Mouse (Mus musculus) heart, embryonic 15.5 days (tissue): ENCODE results near the gene Prnp. TPM values are rescaled to one million over a fixed set of nuclear protein-coding genes. Genes with fewer than 3 reads are reported as not detected.

Source experiments
- ATAC-seq: fragments of 200-750 bp; cut with Nextera tagmentation; replicated peaks from 2 replicates; pipeline ENCODE4 v1.8.0; 2017; ENCODE audit warnings: low read depth, moderate TSS enrichment; ENCODE audit not compliant: insufficient number of reproducible peaks, insufficient read depth, low FRiP score
- H3K27ac ChIP-seq: fragments of 300-500 bp; sonication (generic); 2 replicates; pipeline ENCODE4 v1.5.1; 2015; ENCODE audit warnings: mild to moderate bottlenecking, inconsistent platforms
- H3K27me3 ChIP-seq: fragments of 300-500 bp; sonication (generic); 2 replicates; pipeline ENCODE4 v1.6.1; 2015; ENCODE audit warnings: inconsistent platforms
- H3K36me3 ChIP-seq: fragments of 300-500 bp; sonication (generic); 2 replicates; pipeline ENCODE4 v1.6.1; 2015; ENCODE audit warnings: mild to moderate bottlenecking, inconsistent platforms
- H3K4me1 ChIP-seq: fragments of 300-500 bp; sonication (generic); replicated peaks from 2 replicates; pipeline ENCODE4 v1.6.1; 2015; ENCODE audit warnings: inconsistent platforms
- H3K4me2 ChIP-seq: fragments of 300-500 bp; sonication (generic); 2 replicates; pipeline ENCODE4 v1.6.1; 2015; ENCODE audit warnings: inconsistent platforms, mild to moderate bottlenecking, moderate library complexity
- H3K4me3 ChIP-seq: fragments of 300-500 bp; sonication (generic); 2 replicates; pipeline ENCODE4 v1.5.1; 2015; ENCODE audit warnings: mild to moderate bottlenecking, inconsistent platforms
- H3K9ac ChIP-seq: fragments of 300-500 bp; sonication (generic); 2 replicates; pipeline ENCODE4 v1.6.1; 2015; ENCODE audit warnings: mild to moderate bottlenecking, inconsistent platforms
- H3K9me3 ChIP-seq: fragments of 300-500 bp; sonication (generic); replicated peaks from 2 replicates; pipeline ENCODE4 v1.6.1; 2016; ENCODE audit warnings: inconsistent platforms
- WGBS: fragments of 180-500 bp; shearing (Covaris S2); methylation state at CpG from one replicate; pipeline ENCODE4 v1.1.7; 2015; ENCODE audit warnings: mixed read lengths; 5-methylcytosine and 5-hydroxymethylcytosine counted together
- polyA plus RNA-seq: library from polyadenylated mRNA; unstranded; fragments of >200 nt; fragmentation: Nextera tagmentation; extraction: Ambion mirVana; gene quantifications from 2 replicates; pipeline ENCODE4 v1.2.1, GENCODE M21; 2015

Prnp gene
- polyA plus RNA-seq, 1 experiment from 2014 or later, result 106 TPM

DNA sequence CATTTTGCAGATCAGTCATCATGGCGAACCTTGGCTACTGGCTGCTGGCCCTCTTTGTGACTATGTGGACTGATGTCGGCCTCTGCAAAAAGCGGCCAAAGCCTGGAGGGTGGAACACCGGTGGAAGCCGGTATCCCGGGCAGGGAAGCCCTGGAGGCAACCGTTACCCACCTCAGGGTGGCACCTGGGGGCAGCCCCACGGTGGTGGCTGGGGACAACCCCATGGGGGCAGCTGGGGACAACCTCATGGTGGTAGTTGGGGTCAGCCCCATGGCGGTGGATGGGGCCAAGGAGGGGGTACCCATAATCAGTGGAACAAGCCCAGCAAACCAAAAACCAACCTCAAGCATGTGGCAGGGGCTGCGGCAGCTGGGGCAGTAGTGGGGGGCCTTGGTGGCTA lies 26.7 kb downstream of the Prnp start:
- no peaks in the 10 kb centered on the region for H3K27me3 ChIP-seq
- peaks cover 18% of the 10 kb centered on the region for H3K4me1 ChIP-seq
- no peak overlapping the region for H3K4me3 ChIP-seq
- peaks cover 11% of the 10 kb centered on the region; the same call in 1 of the 2 replicates for H3K36me3 ChIP-seq
- H3K27ac ChIP-seq, result no peak overlapping the region
- 97% methylated on average over 10 of the region's 10 CpGs for WGBS
- no peaks in the 10 kb centered on the region for H3K9me3 ChIP-seq
- no peak for ATAC-seq
- no peak overlapping the region for H3K4me2 ChIP-seq
- no peak overlapping the region for H3K9ac ChIP-seq

DNA sequence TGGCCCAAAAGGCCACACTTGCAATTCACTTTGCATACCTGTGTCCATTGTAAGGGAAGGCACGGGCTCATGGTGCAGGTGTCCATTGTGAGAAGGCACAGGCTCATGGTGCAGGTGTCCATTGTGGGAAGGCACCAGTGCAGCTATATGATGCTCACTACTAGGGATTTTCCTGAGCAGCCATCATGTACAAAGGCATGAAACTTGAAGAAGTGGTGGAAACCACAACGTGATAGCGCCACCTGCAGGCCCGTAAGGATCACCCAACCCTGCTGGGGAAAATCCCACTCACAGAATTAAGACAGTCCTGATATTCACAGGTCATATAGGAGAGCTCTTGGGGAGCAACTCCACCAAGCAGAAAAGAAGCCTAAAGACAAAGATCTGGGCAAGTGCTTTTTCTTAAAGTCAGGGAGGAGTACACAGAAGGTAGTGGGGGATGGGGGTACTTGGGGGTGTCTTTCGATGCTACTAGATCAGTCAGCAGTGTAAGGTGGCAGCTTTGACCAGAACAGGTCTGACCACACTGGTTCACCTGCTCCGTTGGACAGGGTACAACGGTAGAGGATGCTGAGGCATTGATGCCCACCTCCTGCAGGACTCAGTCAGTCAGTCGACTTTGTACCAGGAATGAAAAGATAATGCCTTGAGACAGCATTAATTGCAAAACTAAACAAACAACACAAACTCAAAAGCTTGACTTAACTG lies 29.8 kb downstream of the Prnp start:
- Histone ChIP-seq H3K4me1 (peaks cover 11% of the 10 kb centered on the region), H3K9me3 (no peaks in the 10 kb centered on the region), H3K27ac (no peak overlapping the region), H3K9ac (no peak overlapping the region), H3K36me3 (peaks cover 11% of the 10 kb centered on the region; the same call in 1 of the 2 replicates), H3K4me2 (no peak overlapping the region), H3K4me3 (no peak overlapping the region), H3K27me3 (no peaks in the 10 kb centered on the region)
- WGBS, result 45% methylated on average over 8 of the region's 8 CpGs
- ATAC-seq, result no peak

DNA sequence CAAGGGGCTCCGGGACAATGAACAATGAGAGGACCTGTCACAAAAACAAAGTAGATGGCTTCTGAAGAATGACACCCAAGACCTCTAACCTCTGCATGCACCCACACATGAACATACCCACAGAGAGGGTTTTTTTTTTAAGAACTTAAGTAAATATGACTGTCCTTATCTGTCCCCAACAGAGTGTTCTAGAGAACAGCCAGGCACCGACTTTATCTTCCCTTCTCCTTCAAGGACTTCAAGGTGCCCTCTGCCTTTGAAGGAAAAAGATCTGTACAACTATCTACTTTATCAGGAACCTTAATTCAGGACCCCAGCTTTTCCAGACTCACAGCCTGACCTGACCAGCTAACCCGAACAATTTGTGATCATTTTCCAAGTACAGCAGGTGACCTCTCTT lies 30.8 kb downstream of the Prnp start:
- Histone ChIP-seq H3K4me1 (peaks cover 11% of the 10 kb centered on the region), H3K27me3 (no peaks in the 10 kb centered on the region), H3K36me3 (peaks cover 11% of the 10 kb centered on the region; the same call in 1 of the 2 replicates), H3K27ac (no peak overlapping the region), H3K4me2 (no peak overlapping the region), H3K4me3 (no peak overlapping the region), H3K9ac (no peak overlapping the region), H3K9me3 (no peaks in the 10 kb centered on the region)
- 46% methylated on average over 3 of the region's 3 CpGs for WGBS
- ATAC-seq, result no peak

DNA sequence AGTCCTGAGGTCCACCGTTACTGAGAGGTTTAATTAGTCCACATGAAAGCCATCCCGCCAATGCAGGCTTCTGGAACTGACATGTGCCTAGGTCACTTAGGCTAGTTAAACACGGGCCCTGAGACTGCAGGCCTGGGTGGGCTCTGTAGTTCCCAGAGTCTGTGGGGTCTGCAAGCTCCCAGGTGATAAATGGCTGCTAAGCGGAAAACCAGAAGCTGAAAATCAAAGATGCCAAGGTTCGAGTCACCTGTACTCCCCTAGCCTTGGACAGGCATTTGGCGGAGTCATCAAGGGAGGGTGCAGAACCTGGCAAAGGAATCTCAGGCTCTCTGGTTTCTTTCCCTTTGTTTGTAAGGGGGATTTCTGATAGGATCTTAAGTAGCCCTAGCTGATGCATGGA lies 31.8 kb downstream of the Prnp start:
- Histone ChIP-seq H3K9me3 (no peaks in the 10 kb centered on the region), H3K36me3 (peaks cover 8% of the 10 kb centered on the region; the same call in 1 of the 2 replicates), H3K9ac (no peak overlapping the region), H3K27ac (no peak overlapping the region), H3K4me2 (no peak overlapping the region), H3K27me3 (no peaks in the 10 kb centered on the region), H3K4me1 (peaks cover 7% of the 10 kb centered on the region; the same call in 1 of the 2 replicates), H3K4me3 (no peak overlapping the region)
- 84% methylated on average over 6 of the region's 6 CpGs for WGBS
- no peak for ATAC-seq

DNA sequence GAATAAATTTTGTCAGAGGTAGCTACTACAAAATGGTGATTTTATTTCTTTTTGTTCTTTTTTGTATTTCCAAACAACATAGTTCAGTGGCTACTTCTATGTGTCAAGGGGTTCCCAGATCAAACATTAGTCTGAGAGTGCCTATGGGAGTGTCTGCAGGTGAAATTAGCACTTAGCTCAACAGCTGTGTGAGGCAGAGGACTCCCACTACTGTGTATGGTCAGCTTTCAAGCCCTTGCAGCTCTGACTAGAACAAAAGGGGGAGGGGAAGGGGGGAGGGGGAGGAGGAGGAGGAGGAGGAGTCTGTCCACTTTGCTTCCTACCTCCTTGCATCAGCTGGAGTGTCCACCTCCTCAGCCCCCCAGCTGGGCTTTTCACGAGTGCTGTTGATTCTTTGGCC lies 34.6 kb downstream of the Prnp start:
- no peak for ATAC-seq
- WGBS, result 44% methylated on average over 1 of the region's 1 CpGs
- Histone ChIP-seq H3K4me1 (peaks cover 7% of the 10 kb centered on the region; the same call in 1 of the 2 replicates), H3K9me3 (no peaks in the 10 kb centered on the region), H3K9ac (no peak overlapping the region), H3K27me3 (no peaks in the 10 kb centered on the region), H3K4me2 (no peak overlapping the region), H3K36me3 (no peaks in the 10 kb centered on the region), H3K4me3 (no peak overlapping the region), H3K27ac (no peak overlapping the region)

DNA sequence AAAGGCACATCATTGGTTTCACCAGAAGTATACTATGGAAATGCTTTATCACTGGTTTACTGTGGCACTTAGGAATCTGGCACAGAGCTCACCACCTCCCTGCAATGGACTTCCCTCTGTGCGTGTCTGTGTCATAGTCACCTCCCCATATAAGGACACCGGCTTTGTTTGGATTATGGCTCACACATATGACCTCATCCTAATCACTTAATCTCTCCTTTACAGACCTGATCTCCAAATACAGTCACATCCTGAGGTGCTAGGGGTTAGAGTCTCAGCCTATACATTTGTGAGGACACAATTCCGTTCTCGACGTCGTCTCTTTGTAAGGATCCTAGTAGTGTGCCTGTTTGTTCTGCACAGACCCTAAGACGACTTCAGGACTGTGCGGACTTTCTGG lies 35.5 kb downstream of the Prnp start:
- no peak overlapping the region for H3K4me3 ChIP-seq
- no peak overlapping the region for H3K9ac ChIP-seq
- H3K36me3 ChIP-seq, result no peaks in the 10 kb centered on the region
- peak; percentile 68 for ATAC-seq
- peaks cover 10% of the 10 kb centered on the region for H3K4me1 ChIP-seq
- 57% methylated on average over 8 of the region's 8 CpGs for WGBS
- H3K27me3 ChIP-seq, result no peaks in the 10 kb centered on the region
- peak overlapping the region; percentile 16; the same call in 1 of the 2 replicates for H3K27ac ChIP-seq
- no peaks in the 10 kb centered on the region for H3K9me3 ChIP-seq
- no peak overlapping the region for H3K4me2 ChIP-seq

DNA sequence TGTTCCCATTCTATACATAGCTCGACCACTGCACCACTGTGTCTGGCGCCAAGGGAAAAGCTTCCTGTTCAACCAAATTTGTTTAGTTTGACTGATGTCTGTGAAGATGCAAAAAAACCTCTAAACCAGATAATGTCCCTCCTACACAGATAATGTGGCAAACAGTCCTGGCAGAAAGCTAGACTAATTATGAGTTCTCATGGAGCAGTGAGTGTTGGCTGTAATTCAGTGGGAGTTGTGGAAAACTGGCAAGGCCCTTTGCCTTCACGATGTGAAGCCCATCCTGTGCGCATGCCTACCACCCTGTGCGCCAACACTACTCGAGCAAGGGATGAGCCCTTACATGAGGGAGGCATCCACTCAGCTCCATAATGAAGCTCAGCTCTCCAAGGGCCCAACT lies 36.0 kb downstream of the Prnp start:
- Histone ChIP-seq H3K9ac (no peak overlapping the region), H3K27ac (no peak overlapping the region), H3K36me3 (no peaks in the 10 kb centered on the region), H3K27me3 (no peaks in the 10 kb centered on the region), H3K9me3 (no peaks in the 10 kb centered on the region), H3K4me3 (no peak overlapping the region), H3K4me2 (no peak overlapping the region), H3K4me1 (peaks cover 16% of the 10 kb centered on the region)
- ATAC-seq, result no peak
- WGBS, result 74% methylated on average over 6 of the region's 6 CpGs

DNA sequence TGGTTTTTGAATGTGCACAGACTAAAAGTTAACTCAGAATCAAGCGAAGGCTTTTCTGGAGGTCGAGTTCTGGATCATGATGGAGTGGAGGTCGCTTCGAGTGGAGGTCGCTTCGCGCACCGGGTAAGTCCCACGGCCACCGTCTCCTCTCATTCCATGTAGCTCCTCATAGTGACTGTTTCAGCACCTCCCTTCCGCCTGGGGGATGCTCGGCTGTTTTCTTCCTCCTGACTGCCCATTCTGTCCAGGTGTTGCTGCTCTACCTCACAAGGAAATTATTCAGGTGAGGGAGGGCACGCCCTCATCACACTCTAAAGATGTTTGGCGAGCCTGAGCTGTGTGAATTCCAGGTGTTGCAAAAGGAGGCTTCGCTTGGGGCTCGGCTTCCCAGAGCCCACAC lies 36.6 kb downstream of the Prnp start:
- Histone ChIP-seq H3K9ac (no peak overlapping the region), H3K4me1 (peaks cover 16% of the 10 kb centered on the region), H3K4me2 (no peak overlapping the region), H3K4me3 (no peak overlapping the region), H3K9me3 (no peaks in the 10 kb centered on the region), H3K27ac (no peak overlapping the region), H3K36me3 (no peaks in the 10 kb centered on the region), H3K27me3 (no peaks in the 10 kb centered on the region)
- 87% methylated on average over 16 of the region's 16 CpGs for WGBS
- ATAC-seq, result no peak

DNA sequence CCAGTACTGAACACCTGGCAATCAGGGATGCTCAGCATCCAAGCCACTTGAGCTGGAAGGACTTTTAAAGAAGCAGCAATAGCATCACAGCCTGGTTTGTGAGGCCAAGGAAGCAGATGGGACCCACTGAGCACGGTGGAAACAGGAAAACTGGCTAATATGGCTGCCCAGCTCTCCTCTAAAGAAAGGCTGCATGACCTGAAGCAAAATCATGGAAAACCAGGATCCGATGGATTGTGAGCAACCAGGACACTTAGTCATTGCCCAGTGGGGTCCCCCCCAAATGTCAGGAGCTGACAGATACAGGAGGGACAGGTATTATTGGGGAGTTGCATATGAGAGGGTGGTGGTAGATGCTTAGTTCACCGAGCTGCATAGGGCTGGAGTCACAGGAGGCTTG lies 38.4 kb downstream of the Prnp start:
- no peak overlapping the region for H3K4me2 ChIP-seq

DNA sequence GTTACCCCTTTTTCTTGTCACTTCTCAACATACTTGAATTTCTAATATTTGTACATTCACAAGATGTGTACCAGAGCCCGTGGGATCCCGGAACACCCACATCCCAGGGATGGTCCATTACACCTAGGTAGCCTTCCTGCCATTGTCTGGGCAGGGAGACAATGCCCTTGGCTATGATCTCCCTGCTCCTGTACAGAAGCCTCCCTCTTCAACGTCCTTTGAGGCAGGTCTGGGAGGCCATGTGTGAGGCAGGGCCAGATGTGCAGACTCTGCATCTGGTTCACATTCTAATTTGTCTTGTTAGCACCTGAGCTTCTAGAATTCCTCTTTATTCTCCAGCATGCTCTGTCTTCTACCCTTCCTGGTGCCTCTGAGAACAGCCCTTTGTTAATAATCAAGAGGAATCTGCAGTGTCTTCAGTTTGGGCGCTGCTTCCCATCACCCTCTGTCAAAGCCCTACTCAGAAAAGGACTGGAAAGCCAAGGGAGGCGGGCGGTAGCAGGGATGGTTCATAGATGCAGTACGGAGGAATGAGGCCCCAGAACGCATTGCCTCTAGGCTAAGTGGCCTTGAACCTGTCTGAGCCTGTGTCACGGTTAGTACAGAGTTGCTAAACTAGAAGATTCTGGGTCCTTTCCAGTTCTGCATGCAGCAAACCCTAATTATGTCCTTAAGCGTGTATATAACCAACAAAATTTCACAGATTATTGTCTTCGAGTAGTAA lies 39.4 kb downstream of the Prnp start:
- WGBS, result 65% methylated on average over 11 of the region's 11 CpGs
- Histone ChIP-seq H3K4me2 (no peak overlapping the region), H3K27me3 (peaks cover 14% of the 10 kb centered on the region; the same call in 1 of the 2 replicates), H3K9ac (no peak overlapping the region), H3K4me3 (no peak overlapping the region), H3K27ac (no peak overlapping the region), H3K4me1 (peaks cover 32% of the 10 kb centered on the region), H3K36me3 (no peaks in the 10 kb centered on the region), H3K9me3 (no peaks in the 10 kb centered on the region)
- ATAC-seq, result no peak

More for the DNA sequence above, 38.4 kb downstream of the Prnp start:
- Histone ChIP-seq H3K27ac (no peak overlapping the region), H3K36me3 (no peaks in the 10 kb centered on the region), H3K4me1 (peaks cover 25% of the 10 kb centered on the region), H3K9ac (no peak overlapping the region), H3K9me3 (no peaks in the 10 kb centered on the region), H3K4me3 (no peak overlapping the region), H3K27me3 (peaks cover 9% of the 10 kb centered on the region; the same call in 1 of the 2 replicates)
- 78% methylated on average over 3 of the region's 3 CpGs for WGBS
- no peak for ATAC-seq

DNA sequence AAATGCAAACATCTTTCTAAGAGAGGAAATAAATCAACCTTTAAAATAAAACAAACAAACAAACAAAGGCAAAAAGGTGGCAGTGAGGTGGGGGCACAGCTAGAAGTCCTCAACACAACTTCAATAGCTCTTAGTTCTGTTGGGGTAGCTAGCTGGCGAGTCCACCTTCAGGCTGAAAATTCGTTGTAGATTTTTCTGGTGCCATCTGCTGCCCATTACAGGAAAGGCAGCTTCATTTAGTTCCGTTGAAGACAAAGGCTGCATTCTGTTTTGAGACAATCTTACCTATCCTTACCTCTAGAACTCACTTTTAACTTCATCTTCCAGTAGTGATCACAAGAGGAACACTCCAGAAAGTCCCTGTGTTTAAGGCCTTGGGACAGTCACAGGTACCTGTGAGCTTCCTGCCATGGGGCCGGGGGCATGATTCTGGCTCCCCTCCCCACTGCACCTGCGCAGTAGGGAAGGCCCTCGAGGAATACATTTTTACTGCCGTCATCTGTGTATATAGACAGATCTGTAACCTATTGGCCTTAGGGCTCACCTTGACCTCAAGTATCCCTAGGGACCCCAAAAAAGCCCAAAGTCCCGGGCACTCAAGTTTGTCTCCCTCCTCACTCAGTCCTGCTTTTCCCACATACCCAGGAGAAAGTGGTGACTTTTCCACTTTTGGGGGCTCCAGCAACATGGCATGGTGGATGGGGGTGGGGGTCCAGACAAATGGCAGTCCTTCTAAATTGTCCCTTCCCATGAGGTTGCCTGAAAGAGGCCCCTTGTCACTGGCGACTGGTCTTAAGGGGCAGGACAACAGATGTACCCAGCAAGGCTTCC lies 40.3 kb downstream of the Prnp start:
- no peak overlapping the region for H3K4me3 ChIP-seq

More for the DNA sequence above, 40.3 kb downstream of the Prnp start:
- H3K9ac ChIP-seq, result no peak overlapping the region
- H3K4me2 ChIP-seq, result peak overlapping the region; percentile 4; the same call in 1 of the 2 replicates
- peaks cover 17% of the 10 kb centered on the region; the same call in 1 of the 2 replicates for H3K27me3 ChIP-seq
- 0 out of 2 replicates have a peak overlapping the region, but pooled peaks have one; percentile 26 for H3K27ac ChIP-seq
- no peak; the same call in 1 of the 2 replicates for ATAC-seq
- H3K4me1 ChIP-seq, result peaks cover 34% of the 10 kb centered on the region
- H3K9me3 ChIP-seq, result no peaks in the 10 kb centered on the region
- 45% methylated on average over 9 of the region's 9 CpGs for WGBS
- no peaks in the 10 kb centered on the region for H3K36me3 ChIP-seq
